Mouse (Mus musculus) hindlimb bud, embryonic 11.5 days (tissue): ENCODE results near the gene Lysmd4.
A peak's percentile ranks its signal among the peaks of the same experiment; 100 is the strongest.

Source experiments
- DNase-seq: peaks from one replicate; pipeline ENCODE4 v3.0.0-alpha.2; 2012; ENCODE audit warnings: low read depth, low spot score; ENCODE audit errors: extremely low spot score

Lysmd4 gene

GRCm38 (mm10) chr7:67222220-67222862 is at the start of gene Lysmd4:
Gene Lysmd4 (plus strand): TSS chr7:67222544.
- DNase-seq = peak; percentile 66

GRCm38 (mm10) chr7:67173522-67174195 is 48.7 kb upstream of the Lysmd4 start:
- DNase-seq = no peak

- no peak for DNase-seq
Measured at GRCm38 (mm10) chr7:67183786-67184185, 38.6 kb upstream of the Lysmd4 start.

DNA sequence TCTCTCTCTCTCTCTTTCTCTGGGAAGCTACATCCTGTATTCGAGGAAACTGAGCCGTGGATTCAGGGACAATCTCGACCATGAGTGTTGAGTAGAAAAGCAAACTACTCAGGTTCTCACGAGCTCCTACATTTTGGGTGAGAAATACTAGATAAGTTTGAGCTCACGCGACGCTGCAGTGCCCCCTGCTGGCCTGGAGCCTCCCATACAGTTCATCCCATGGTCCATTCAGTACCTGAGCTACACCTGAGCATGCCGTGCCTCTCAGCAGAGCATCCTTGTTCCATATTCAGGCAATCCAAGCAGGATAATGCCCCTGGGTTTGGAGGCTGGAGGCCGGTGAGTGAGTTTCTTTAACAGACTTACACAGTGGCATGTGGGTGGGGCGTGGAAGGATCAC is 22.9 kb upstream of the Lysmd4 start:
- no peak for DNase-seq

GRCm38 (mm10) chr7:67203625-67204024 is 18.7 kb upstream of the Lysmd4 start:
- no peak for DNase-seq

- no peak for DNase-seq
Measured at GRCm38 (mm10) chr7:67205734-67206425, 16.5 kb upstream of the Lysmd4 start.

- DNase-seq = no peak
Measured at GRCm38 (mm10) chr7:67206496-67206895, 15.8 kb upstream of the Lysmd4 start.

DNA sequence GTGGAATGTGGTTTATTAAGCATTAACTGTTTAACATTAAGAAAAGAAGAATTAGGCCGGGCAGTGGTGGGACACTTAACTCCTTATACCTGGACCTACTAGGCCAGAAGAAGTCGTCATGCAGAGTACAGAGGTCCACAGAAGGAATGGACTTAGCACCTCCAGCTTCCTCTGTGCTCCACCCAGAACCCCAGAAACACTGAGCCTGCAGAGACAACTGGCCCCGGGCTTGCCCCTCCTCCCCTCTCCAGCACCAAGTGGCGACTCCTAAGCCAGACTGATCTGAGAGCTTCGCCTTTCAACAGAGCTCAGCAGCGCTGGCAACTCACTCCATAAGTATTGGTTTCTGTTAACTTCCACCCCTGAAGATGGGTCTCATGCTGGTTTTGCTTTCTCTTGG is 14.6 kb upstream of the Lysmd4 start:
- DNase-seq = no peak

- no peak for DNase-seq
Measured at GRCm38 (mm10) chr7:67208317-67208716, 14.0 kb upstream of the Lysmd4 start.

- DNase-seq = no peak
Measured at GRCm38 (mm10) chr7:67210004-67210833, 12.1 kb upstream of the Lysmd4 start.

DNA sequence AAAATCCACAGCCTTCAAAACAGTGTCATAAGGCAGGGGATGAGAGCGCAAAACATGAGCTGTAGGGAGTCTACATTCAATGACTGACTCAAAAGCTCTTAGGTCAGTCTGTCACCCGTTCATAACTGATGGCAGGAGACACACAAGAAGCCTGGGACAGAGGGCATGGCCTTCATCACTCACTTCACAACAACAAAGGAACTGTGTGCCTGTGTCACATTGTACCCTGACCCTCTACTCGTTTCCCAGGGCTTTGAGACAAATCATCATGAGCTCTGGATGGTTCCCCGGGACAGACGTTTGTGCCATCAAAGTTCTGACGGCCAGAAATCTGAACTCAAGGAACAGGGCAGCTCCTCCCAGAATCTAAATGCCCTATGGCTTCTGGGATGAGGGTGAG is 11.0 kb upstream of the Lysmd4 start:
- no peak for DNase-seq

- no peak for DNase-seq
Measured at GRCm38 (mm10) chr7:67211971-67212370, 10.4 kb upstream of the Lysmd4 start.

DNA sequence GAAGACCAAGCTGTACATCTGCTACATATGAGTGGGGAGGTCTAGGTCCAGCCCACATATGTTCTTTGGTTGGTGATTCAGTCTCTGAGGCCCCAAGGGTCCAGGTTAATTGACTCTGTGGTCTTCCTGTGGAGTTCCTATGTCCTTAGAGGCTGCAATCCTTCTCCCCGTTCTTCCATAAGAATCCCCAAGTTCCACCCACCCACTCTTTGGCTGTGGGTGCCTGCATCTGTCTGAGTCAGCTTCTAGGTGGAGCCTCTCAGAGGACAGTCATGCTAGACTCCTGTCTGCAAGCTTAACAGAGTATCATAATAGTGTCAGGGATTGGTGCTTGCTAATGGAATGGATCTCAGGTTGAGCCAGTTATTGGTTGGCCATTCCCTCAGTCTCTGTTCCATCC is 8.8 kb upstream of the Lysmd4 start:
- DNase-seq = no peak

DNA sequence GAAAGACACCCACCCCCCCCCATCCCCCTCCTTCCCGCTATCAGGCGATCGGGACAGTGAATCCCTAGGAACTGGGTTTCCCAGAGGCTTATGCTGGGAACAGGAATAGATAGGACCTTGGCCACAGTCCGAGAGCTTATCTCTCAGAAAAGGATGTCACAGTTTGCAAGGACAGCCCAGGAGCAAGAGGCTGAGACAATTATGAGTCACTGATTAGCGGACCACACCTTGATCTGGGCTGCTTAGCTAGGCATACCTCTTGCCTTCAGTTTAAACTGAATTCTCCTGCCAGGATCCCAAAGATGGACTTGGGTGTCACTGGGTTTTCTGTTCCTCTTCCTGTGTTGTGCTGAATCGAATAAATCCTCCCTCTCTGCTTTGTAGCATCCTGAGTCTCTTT is 6.0 kb upstream of the Lysmd4 start:
- no peak for DNase-seq

GRCm38 (mm10) chr7:67217025-67217424 is 5.3 kb upstream of the Lysmd4 start:
- no peak for DNase-seq

GRCm38 (mm10) chr7:67225943-67226625 is 3.7 kb downstream of the Lysmd4 start:
- no peak for DNase-seq

- DNase-seq = no peak
Measured at GRCm38 (mm10) chr7:67227538-67227937, 5.2 kb downstream of the Lysmd4 start.

DNA sequence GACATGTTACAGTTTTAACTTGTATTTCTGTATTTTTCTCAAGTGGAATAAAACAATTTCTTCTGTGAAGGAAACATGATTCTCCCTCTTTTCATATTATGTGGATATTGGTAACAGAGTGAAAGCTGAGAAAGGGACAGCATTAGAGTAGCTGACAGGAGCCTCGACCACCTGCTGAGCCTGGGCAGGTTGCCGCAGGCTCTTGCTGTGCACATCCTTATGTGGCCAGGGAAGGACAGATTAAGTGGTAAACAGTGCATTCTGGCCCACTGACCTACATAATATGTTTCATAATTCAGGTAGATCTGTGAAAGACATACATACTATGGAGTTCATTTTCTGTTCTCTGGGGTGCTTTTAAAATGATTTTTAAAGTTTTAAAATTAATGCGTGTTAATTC is 6.0 kb downstream of the Lysmd4 start:
- DNase-seq = no peak

- DNase-seq = no peak
Measured at GRCm38 (mm10) chr7:67228891-67229602, 6.7 kb downstream of the Lysmd4 start.

DNA sequence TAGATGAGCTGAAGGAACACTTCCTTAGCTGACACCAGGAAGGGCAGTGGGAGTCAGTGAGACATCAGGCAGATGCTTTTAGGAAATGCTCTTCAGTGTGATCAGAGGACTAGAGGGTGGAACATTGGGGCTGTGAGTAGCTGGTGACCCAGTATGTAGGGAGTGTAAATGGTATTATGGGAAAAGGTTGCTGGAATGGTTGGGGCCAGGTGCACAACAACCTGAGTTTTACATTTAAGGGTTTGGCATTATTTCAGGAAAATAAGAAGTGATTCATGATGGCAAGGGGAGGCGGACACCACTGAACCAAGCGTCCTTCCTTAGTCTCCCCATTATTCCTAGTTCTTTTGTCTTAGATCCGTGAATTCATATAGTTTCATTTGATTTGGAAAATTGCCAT is 7.4 kb downstream of the Lysmd4 start:
- DNase-seq = no peak
